Mouse (Mus musculus): ENCODE results near the gene Ggact.

The Ggact gene

DNA sequence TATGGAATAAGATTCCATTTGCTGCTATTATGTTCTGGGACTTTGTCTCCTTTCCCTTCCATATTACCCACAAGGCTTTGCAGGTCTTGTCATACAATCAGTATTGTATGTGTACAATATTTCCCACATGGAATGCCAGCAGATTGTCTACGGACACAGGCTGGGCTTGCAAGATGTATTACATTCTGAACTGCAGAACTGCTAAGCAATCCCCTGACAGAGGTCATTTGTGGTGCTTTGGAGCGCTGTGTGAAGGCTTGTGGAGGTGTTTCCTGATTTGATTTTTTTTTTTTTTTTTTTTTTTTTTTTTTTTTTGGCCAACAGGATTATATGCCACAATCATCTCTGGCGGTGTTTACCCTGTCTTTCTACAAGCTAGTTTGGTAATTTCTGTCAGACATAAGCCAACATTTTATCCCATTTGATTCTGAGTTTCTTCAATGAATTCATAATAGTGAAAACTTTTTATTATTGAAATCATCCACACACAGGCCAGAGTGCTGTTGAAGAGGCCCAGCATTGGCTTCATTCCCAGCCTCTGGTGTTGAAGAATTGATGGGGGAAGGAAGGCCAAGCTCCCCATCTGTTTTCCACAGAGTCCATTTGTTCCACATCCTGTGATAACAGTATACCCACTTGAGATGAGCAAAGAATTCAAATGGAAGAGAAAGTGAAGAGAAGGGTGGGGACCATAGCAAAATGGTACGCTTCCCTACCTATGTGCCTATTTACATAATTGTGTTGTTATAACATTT, 45.8 kb downstream of the Ggact start:
- no peak for DNase-seq (ENCODE audit: low read depth, low spot score)

DNA sequence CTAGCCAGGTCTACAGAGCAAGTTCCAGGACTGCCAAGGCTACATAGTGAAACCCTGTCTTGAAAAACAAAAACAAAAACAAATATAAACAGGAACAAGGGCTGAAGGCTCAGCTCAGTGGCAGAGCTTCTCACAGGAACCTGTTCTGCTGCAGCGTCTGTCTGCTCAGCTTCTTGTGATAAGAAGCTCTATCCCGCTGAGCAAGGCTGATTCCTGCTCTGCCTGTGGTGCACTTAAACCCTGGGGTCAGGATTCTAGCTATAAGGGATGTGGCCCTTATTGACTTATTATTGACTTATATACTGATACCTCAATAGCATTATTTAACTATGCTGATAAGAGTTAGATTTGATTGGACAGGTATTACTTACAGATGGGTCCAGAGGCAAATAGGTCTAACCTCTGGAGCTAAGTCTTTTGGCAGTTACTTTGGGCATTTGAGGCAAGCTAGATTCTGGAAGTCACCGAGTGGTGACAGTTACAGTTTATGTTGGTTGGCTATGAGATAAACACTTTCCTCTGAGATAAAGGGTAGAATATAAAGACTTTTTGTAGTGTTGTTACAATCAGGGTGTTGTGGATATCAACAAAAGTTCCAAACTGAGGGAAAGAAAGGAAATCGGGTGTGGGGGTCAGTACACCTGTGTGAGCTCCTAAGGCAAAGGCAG, 48.0 kb downstream of the Ggact start:
- DNase-seq (ENCODE audit: low read depth, low spot score): no peak

DNA sequence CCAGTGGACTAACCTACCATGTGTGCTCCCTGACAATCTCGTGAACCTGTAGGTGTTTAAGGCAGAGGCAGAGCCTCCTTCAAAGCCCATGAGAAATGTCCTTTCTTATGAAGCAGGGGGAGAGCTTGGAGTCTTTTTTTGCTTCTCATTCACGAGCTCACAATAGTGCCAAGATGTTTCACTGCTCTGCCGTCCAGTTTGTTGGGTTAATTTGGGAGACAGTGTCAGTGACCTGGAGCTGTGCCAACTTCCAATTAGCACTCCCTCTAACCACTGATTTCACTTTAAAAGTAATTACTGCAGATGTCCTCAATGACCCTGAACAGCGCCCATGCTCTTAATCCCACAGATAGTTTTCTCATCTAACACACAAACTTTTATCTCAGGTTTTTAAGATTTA, 50.9 kb downstream of the Ggact start:
- no peak for DNase-seq (ENCODE audit: low read depth, low spot score)

DNA sequence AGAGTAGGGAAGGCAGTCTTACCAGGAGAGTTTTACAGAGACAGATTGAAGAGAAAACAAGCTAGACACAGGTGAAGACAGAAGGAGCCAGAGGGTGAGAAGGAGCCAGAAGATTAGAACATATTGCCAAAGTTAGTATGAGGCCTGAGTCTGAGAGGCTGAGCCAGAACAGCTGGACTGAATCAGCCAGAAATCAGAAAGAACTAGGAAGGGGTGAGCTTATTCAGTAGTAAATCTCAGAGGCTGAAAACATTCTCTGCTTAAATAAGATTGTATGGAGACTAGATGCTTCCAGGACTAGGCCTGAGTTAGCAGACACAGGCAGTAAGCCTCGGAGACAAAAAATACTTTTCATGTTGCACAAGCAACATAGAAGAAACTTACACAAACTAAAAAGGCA, 53.8 kb downstream of the Ggact start:
- no peak for DNase-seq (ENCODE audit: low read depth, low spot score)

DNA sequence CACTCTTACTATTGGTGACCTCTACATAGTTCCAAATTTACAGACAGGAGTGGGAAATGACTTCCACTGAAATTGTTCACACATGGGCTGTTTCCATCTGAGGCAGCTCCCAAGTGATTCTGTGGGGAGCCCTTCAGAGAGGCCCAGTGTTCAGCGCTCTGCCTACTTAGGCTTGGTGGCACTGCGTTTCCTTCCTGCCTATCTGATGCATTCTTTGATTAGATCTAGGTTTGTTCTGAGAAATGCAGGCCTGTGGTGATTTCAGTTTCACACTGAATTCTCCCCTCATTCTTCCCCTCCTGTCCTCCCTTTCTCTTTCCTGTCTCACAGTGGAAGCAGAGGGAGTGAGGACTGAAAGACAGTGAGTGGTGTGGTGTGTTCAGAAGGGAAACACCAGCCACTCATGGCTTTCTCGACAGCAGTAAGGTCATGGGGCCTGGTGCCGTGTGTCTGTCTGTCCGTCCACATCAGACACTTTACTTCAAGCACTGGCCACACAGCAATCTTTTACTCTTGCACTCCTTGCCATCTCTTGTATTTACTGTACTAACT, 61.0 kb downstream of the Ggact start:
- DNase-seq (ENCODE audit: low read depth, low spot score): no peak

DNA sequence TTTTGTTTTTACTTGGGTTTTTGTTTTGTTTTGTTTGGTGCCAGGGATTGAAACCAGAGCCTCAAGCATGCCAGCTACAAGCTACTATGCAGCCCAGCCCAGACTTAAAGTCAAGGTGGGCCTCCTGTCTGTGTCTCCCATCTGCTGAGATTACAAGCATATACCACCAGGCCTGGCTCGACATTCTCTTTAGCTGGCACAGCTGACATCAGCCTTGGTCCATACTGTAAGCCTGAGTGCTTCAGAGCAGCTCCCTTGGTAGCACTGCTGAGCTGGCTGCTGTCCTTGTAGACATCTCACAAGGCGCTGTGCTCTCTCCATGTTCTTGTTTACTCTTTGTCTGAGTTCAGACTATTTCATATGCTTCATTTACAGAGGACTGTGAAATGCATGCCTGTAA, 76.5 kb downstream of the Ggact start:
- DNase-seq (ENCODE audit: low read depth, low spot score): no peak

DNA sequence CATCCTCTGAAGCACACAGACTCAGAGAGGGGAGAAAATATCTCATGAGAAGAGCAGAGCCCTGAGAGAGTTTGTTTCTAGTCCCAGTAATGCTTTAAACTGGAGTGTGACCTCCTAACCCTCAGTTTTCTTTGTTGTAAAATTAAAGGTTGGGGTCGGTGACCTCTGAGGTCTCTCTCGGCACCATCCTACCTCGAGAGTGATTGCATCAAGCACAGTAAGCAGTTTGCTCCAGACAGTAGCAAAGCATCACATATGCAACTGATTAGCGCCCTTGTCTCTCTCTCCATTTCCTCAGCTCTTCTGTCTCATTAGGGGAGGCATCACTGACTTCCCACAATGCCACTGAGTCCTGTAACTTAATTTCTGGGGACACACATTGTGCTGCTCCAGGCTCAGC, 77.3 kb downstream of the Ggact start:
- no peak for DNase-seq (ENCODE audit: low read depth, low spot score)

DNA sequence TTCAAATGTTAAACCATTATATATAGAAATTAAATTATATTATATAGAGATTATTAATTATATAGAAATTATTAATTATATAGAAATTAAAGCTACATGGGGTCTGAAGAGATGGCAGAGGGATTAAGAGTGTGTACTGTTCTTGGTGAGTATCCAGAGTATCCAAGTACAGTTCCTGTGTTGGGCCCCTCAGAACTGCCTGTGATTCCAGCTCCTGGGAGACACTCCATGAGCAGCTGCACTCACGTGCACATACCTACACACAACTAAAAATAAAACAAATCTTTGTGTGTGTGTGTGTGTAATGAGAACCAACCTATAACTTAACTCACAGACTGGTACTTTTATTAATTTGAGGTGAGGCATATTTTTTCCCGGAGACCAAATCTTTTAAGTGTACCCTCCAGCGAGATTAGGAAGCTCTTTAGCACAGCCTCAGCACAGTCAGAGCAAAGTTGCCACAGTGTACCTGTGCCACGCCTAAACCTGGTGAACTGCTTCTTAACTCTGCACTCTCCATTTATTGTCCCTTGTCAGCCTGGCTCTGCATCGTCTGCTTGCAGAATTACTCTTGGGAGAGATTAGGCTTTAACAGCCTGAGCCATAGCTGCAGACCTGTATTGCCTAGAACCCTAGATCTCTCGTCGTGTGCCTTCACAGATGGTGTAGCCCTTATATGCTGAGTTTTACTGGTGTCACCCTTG, 77.9 kb downstream of the Ggact start:
- no peak for DNase-seq (ENCODE audit: low read depth, low spot score)

DNA sequence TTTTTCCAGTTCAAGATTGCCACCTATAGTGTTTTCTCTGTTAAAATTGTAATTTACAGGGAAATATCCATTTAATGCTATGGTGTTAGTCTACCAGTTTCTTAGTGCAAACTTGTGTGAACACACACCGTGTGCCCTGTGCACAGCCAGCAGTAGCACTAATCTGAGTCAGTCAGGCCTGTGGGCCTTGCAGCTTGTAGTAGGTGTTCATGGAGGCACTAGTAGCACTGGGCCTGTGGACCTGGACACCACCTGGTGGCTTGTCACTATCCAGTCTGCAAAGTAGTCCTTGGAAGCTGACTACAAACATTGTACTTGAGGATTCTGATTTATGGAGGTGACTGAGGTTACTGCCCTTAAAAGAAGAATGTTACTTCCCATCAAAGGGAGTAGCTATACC, 78.8 kb downstream of the Ggact start:
- no peak for DNase-seq (ENCODE audit: low read depth, low spot score)

DNA sequence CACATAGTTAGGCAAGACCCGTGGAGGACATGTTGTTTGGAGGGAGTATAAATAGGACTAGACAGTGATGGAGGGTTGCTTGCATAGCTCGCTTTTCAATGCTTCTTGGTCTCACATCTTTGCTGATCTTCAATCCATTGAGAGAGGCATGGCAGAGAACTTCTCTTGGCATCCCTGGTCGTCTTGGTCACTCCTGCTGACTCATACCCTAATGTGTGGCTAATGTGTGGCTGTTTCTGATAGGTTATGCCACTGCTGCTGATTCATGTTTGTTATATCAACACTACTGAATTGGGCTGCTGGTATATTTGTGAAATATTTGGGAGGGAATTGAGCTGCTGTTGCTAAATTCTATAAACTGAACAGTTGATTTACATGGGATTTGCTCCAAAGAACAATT, 79.9 kb downstream of the Ggact start:
- no peak for DNase-seq (ENCODE audit: low read depth, low spot score)

DNA sequence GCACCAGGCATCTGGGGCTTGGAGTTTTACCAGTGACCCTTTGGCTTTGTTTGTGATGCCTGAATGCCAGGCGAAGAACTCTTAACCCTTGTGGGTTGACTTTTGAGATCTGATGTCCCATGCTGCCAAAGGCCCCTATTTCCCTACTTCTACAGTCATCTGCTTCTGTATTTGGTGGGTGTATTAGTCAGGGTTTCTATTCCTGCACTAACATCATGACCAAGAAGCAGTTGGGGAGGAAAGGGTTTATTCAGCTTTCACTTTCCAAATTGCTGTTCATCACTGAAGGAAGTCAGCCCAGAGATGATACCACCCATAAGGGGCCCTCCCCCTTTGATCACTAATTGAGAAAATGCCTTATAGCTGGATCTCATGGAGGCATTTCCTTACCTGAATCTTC, 83.1 kb downstream of the Ggact start:
- no peak for DNase-seq (ENCODE audit: low read depth, low spot score)

DNA sequence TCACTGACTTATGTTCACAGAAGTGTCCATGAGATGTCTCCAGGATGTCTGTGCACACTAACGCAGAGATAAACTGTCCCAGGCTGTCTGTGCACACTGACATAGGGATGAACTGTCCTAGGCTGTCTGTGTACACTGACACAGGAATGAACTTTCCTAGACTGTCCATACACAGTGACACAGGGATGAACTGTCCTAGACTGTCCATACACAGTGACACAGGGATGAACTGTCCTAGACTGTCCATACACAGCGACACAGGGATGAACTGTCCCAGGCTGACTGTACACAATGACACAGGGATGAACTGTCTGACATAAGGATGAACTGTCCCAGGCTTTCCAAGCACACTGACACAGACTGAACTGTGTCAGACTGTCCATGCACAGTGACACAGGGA, 88.1 kb downstream of the Ggact start:
- DNase-seq (ENCODE audit: low read depth, low spot score): no peak

DNA sequence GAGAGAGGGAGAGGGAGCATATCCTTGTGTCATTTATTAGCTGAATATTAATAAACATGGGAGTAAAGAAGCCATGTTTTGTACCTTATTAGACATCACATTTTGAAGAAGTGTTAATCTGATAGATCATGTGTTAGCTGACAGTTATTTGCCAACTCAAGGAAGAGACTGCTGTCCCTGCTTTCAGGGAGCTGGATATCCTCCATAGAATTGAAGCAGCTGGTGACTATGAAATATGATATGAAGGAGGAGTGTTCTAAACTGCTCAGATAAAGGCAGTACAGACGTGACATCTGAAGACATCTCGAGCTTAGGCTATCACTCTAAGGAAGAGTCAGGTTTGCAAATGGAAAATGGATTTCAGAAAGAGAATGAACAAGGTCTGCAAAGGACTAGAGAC, 89.8 kb downstream of the Ggact start:
- DNase-seq (ENCODE audit: low read depth, low spot score): no peak

DNA sequence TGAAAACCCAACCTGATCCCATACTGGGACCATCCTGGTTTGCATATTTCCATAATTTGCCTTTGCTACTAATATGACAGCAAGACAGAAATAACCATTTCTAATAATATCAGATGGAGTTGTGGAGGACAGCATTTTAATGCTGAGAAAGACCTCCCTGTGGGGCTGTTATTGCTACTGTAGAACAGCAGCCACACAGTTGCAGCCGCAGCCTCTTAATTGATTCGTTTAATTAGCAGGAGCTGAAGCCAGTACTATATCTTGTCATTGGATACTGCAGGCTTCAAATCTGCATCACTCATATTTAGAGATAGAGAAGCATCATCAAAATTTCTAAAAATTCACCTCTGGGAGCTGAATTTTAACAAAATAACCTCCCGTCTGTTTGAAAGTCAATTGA, 92.6 kb downstream of the Ggact start:
- no peak for DNase-seq (ENCODE audit: low read depth, low spot score)

DNA sequence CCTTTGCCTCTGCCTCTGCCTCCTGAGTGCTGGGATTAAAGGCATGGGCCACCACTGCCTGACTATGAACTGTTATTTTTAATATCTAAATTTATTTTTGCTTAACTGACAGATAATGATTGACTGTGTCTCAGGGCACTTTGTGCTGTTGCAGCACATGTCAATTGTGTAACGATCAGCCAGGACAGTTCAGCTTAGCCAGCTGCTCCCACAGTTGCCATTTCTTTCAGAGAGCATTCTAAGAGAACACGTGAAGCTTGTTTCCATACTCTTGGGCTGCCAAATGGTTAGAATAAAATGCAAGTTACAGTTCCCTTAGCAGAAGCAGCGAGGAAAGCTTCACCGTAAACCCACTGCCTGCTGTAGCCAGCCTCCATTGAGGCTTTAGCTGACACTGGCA, 113.3 kb downstream of the Ggact start:
- no peak for DNase-seq (ENCODE audit: low read depth, low spot score)

DNA sequence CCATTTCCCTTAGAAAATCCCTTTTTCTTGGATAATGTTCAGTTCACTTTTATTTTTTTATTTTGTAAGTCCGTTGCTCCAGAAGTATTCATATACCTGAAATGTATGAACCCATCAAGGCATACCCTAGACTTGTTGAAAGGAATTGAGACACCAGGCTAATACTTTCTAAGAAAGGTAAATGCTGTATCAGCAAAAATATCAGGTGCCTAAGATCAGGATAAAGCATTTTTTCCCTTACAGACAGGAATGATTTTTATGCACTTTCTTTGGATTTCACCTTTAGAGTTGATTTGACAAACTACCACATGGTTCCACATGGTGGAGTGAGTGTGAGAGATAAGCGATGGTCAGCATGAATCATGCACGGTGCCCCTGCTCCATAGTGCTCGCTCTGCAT, 120.2 kb downstream of the Ggact start:
- DNase-seq (ENCODE audit: low read depth, low spot score): no peak

DNA sequence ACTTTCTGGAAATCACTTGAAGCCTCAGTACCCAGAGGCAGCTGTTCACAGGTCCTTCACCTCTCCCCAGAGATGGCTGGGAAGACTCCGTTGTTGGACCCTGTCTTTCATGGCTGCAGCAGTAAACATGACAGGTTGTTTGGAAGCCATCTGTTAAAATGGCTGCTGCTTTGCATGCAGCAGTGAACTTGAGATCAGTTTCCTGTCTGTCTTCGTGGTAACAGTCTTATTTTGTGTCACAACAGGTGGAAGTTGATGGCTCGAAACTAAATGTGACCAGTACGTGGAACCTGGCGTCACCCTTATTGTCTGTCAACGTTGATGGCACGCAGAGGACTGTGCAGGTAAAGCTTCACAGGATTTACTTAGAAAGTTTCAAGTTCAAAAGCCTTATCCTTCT, 123.4 kb downstream of the Ggact start:
- DNase-seq (ENCODE audit: low read depth, low spot score): no peak

DNA sequence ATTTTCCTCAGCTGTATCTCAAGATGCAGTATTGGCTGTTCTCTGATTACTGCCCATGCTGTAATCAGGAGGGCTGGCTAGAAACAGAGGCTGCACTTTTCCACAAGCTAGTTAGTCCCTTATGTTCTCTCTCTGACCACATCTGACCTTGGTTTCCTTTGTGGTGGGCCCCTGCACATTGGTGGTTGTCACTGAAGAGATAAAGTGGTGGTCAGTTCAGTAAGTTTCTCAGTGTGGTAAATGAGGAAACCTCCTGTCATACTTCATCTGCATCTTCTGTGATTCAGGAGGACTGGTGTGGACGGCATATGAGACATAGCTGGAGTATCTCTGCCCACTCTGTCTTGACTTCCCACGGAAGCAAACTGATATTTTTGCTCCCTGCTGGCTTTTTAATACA, 125.4 kb downstream of the Ggact start:
- DNase-seq (ENCODE audit: low read depth, low spot score): no peak

DNA sequence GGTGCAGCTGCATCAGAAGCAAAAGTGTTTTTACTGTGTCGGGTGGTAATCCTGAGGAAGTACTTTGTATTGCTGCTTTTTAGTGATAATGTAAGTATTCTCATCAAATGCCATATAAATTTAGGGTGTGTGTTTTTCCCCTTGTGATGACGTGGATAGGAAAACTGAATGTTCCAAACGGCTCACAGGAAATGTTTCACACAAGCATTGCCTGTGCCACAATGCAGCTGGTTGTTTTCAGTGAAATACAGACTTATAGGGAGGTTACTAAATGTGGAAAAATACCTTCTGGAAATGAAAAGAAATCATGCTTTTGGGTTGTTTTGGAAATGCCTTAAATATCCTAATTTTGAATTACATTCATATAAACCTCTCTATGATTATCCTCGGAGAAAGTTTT, 128.9 kb downstream of the Ggact start:
- no peak for DNase-seq (ENCODE audit: low read depth, low spot score)

DNA sequence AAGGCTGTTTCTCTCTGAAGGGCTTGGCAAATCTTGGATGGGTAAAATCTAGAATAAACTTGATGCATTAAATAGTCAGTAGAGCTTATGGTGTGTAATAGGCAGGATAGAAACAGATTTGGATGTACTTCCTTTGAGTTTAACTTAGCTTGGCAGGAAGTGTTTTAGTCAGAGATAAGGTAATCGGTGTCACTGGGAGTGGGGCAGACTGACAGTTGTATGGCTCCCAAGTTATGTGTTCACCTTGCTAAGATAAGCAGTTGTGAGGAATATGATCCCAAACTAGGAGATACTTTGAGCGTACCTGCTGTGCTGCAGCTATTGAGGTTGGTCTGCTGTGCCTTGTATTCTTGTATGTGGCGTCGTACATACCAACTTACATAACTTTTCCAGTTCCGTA, 147.1 kb downstream of the Ggact start:
- no peak for DNase-seq (ENCODE audit: low read depth, low spot score)

Data from embryo, embryonic 11.5 days (tissue).